Mouse (Mus musculus): Measurements from ENCODE around the gene Kctd7. TPM values are rescaled to one million over a fixed set of nuclear protein-coding genes. Genes with fewer than 3 reads are reported as not detected.

Gene Kctd7
- total and polyA plus RNA-seq, 3 experiments, result 6.9 to 10.3 (median 10.3) TPM

DNA sequence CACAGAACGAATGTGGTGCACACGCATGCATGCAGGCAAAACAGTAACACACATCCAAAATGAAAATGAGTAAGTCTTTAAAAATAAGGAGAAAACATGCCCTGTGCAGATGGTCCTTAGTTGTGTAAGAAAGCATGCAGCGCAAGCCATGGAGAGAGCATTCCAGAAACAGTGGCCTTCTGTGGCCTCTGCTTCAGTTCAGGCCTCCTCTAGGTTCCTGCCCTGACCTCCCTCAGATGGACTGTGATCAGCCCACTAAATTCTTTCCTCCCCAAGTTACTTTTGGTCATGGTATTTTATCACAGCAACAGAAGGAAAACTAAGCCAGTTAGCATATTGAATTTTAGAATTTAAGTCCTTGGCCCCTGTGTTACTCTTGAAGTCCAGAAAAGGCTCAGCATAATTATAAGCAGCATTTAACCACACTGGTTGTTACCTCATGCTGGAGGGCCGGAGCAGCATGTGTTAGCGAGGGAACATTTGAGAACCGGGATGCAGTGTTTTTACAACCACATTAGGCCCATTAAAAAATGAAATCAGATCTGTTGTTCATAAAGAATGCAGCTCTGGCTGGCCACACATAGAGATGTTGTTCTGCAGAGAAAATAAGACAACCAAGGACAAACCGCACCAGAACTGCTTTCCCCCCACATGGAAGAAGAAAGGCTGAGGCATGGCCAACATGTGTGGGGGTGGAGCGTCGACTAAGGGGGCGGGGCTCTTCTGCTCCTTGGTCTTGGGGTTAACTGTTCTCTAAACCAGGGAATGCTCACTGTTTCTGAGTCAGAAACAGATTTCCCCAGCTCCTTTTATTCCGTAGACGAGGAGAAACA, 33.8 kb upstream of the Kctd7 start:
- no peaks in the 10 kb centered on the region for H3K9me3 ChIP-seq (replicated peaks)
- H3K4me3 ChIP-seq (ENCODE audit: low read depth, low read length), result no peak overlapping the region
- H3K27me3 ChIP-seq (ENCODE audit: insufficient read depth, low read length), result peaks cover 10% of the 10 kb centered on the region
- H3K4me1 ChIP-seq (ENCODE audit: insufficient read depth, low read depth, low read length), result no peaks in the 10 kb centered on the region
- no peak for DNase-seq (ENCODE audit: low spot score)
- TF ChIP-seq GATA1 (IDR thresholded peaks at IDR 0.05; ENCODE audit: borderline replicate concordance, low read length), result no peak
- H3K36me3 ChIP-seq (replicated peaks), result no peaks in the 10 kb centered on the region
- no peak for ATAC-seq (ENCODE audit: extremely low read depth, insufficient number of reproducible peaks, low FRiP score, poor library complexity, severe bottlenecking)

DNA sequence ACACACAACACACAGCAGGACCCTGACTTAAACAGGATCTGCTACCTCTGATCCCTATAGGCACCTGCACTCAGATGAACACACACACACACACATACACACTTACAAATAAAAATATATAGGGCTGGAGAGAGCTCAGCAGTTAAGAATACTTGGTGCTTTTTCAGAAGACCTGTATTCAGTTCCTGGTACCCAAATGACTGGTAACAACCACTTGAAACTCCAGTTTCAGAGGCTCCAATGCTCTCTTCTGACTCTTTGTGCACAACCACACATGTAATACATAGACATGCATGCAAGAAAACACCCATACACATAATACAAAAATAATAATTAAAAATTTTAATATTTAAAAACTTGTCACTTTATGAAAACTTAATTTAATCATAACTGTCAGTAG, 32.0 kb upstream of the Kctd7 start:
- Histone ChIP-seq H3K36me3 (replicated peaks) (no peaks in the 10 kb centered on the region), H3K4me1 (ENCODE audit: insufficient read depth, low read depth, low read length) (no peaks in the 10 kb centered on the region), H3K27me3 (ENCODE audit: insufficient read depth, low read length) (peaks cover 10% of the 10 kb centered on the region), H3K4me3 (ENCODE audit: low read depth, low read length) (no peak overlapping the region), H3K9me3 (replicated peaks) (no peaks in the 10 kb centered on the region)
- DNase-seq (ENCODE audit: low spot score) (no peak), ATAC-seq (ENCODE audit: extremely low read depth, insufficient number of reproducible peaks, low FRiP score, poor library complexity, severe bottlenecking) (no peak)
- TF ChIP-seq GATA1 (IDR thresholded peaks at IDR 0.05; ENCODE audit: borderline replicate concordance, low read length), result no peak
- no peak for TF ChIP-seq CTCF (IDR thresholded peaks at IDR 0.05; ENCODE audit: low read depth, low read length)
- TF ChIP-seq POLR2AphosphoS5 (IDR thresholded peaks at IDR 0.05; ENCODE audit: insufficient replicate concordance, low read depth, low read length), result no peak
- no peak for TF ChIP-seq TAL1 (conservative IDR thresholded peaks at IDR 0.05; ENCODE audit: low read depth, low read length)
- TF ChIP-seq GATA2 (IDR thresholded peaks at IDR 0.05; ENCODE audit: borderline replicate concordance, low read depth, low read length), result no peak

DNA sequence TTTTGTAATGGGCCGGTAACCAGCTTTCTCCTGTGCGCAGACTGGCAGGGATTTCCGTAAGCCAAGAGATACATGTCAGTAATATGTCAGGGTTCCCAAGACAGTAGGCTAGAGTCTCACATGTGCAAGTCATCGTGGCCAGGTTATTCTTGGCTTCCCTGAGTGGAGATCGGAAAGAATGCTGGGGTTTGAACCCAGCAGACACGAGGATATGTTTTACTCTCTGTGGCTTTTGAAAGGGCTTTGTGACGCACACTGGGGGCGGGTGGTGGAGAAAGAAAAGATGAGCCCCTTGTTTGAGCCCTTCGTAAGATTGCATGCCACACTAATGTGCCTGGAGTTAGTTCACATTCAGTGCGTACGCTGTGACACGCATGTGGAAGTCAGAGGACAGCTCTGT, 28.5 kb upstream of the Kctd7 start:
- Histone ChIP-seq H3K4me3 (ENCODE audit: low read depth, low read length) (no peak overlapping the region), H3K27me3 (ENCODE audit: insufficient read depth, low read length) (peaks cover 11% of the 10 kb centered on the region), H3K36me3 (replicated peaks) (no peaks in the 10 kb centered on the region), H3K4me1 (ENCODE audit: insufficient read depth, low read depth, low read length) (no peaks in the 10 kb centered on the region), H3K9me3 (replicated peaks) (no peaks in the 10 kb centered on the region)
- no peak for ATAC-seq (ENCODE audit: extremely low read depth, insufficient number of reproducible peaks, low FRiP score, poor library complexity, severe bottlenecking)
- no peak for TF ChIP-seq POLR2AphosphoS5 (IDR thresholded peaks at IDR 0.05; ENCODE audit: insufficient replicate concordance, low read depth, low read length)
- TF ChIP-seq GATA2 (IDR thresholded peaks at IDR 0.05; ENCODE audit: borderline replicate concordance, low read depth, low read length), result no peak
- TF ChIP-seq TAL1 (conservative IDR thresholded peaks at IDR 0.05; ENCODE audit: low read depth, low read length), result no peak
- TF ChIP-seq GATA1 (IDR thresholded peaks at IDR 0.05; ENCODE audit: borderline replicate concordance, low read length), result no peak
- no peak for TF ChIP-seq CTCF (IDR thresholded peaks at IDR 0.05; ENCODE audit: low read depth, low read length)
- DNase-seq (ENCODE audit: low spot score), result no peak

DNA sequence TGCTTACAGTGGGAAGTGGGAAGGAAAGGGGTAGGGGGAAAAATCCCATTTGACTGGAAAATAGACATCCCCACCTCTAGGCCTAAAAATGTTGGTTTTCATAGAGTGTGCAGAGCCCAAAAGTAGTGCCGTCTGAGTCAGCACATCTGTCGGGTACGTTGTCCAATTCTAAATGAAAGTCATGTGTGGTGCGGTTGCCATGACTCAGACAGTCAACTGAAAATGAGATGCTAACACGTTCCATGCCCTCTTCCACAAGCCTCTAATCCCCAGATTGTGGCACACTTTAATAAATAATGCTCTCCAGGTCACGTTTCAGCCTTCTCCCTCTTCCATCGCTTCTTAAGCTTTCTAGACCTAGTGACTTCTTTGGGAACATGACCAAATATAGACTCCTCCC, 27.8 kb upstream of the Kctd7 start:
- Histone ChIP-seq H3K36me3 (replicated peaks) (no peaks in the 10 kb centered on the region), H3K9me3 (replicated peaks) (no peaks in the 10 kb centered on the region), H3K27me3 (ENCODE audit: insufficient read depth, low read length) (peaks cover 17% of the 10 kb centered on the region), H3K4me3 (ENCODE audit: low read depth, low read length) (no peak overlapping the region), H3K4me1 (ENCODE audit: insufficient read depth, low read depth, low read length) (no peaks in the 10 kb centered on the region)
- DNase-seq (ENCODE audit: low spot score) (no peak), ATAC-seq (ENCODE audit: extremely low read depth, insufficient number of reproducible peaks, low FRiP score, poor library complexity, severe bottlenecking) (no peak)
- no peak for TF ChIP-seq TAL1 (conservative IDR thresholded peaks at IDR 0.05; ENCODE audit: low read depth, low read length)
- no peak for TF ChIP-seq POLR2AphosphoS5 (IDR thresholded peaks at IDR 0.05; ENCODE audit: insufficient replicate concordance, low read depth, low read length)
- TF ChIP-seq CTCF (IDR thresholded peaks at IDR 0.05; ENCODE audit: low read depth, low read length), result no peak
- TF ChIP-seq GATA1 (IDR thresholded peaks at IDR 0.05; ENCODE audit: borderline replicate concordance, low read length), result no peak
- TF ChIP-seq GATA2 (IDR thresholded peaks at IDR 0.05; ENCODE audit: borderline replicate concordance, low read depth, low read length), result no peak

DNA sequence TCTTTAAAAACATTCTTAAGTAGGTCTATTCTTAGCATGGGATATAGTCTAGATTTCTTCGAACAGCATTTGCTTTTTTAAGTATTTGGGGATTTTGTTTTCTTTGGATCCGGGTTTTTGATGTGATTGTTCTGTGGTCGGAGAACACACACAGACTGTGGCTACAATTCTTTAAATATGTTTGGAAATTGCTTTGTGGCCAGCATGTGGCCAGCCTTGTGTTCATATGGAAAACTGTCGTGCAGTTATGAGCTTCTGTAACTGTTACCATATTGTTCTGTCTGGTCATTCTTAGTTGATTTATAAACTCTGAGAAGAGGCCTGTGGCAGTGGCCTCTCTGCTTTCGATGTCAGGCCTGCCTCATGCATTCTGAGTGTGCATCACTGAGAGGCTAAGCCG, 26.7 kb upstream of the Kctd7 start:
- Histone ChIP-seq H3K36me3 (replicated peaks) (no peaks in the 10 kb centered on the region), H3K4me3 (ENCODE audit: low read depth, low read length) (no peak overlapping the region), H3K4me1 (ENCODE audit: insufficient read depth, low read depth, low read length) (no peaks in the 10 kb centered on the region), H3K9me3 (replicated peaks) (no peaks in the 10 kb centered on the region), H3K27me3 (ENCODE audit: insufficient read depth, low read length) (peaks cover 17% of the 10 kb centered on the region)
- DNase-seq (ENCODE audit: low spot score), result no peak
- no peak for TF ChIP-seq GATA1 (IDR thresholded peaks at IDR 0.05; ENCODE audit: borderline replicate concordance, low read length)
- no peak for TF ChIP-seq GATA2 (IDR thresholded peaks at IDR 0.05; ENCODE audit: borderline replicate concordance, low read depth, low read length)
- no peak for TF ChIP-seq TAL1 (conservative IDR thresholded peaks at IDR 0.05; ENCODE audit: low read depth, low read length)
- no peak for TF ChIP-seq POLR2AphosphoS5 (IDR thresholded peaks at IDR 0.05; ENCODE audit: insufficient replicate concordance, low read depth, low read length)
- TF ChIP-seq CTCF (IDR thresholded peaks at IDR 0.05; ENCODE audit: low read depth, low read length), result no peak
- ATAC-seq (ENCODE audit: extremely low read depth, insufficient number of reproducible peaks, low FRiP score, poor library complexity, severe bottlenecking), result no peak

DNA sequence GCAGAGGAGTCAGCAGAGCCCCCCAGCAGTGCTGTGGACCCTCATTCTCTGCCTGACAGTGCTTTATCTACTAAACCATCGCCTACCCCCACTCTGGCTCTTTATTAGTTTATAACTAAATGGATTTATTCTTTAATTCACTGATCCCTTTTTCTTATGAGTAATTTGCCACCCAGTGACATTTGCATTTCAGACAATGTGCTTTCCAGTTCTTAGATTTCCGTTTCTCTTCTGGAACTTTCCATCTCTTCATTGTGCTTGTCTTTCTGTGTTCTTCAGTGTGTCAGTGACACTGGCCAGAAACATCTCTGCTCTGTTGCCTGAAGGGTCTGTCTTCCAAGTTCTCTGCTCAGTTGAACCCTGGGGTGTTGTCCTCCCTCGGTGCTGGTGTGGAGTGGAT, 25.4 kb upstream of the Kctd7 start:
- ATAC-seq (ENCODE audit: extremely low read depth, insufficient number of reproducible peaks, low FRiP score, poor library complexity, severe bottlenecking) (no peak), DNase-seq (ENCODE audit: low spot score) (no peak)
- Histone ChIP-seq H3K4me3 (ENCODE audit: low read depth, low read length) (no peak overlapping the region), H3K27me3 (ENCODE audit: insufficient read depth, low read length) (peaks cover 26% of the 10 kb centered on the region), H3K9me3 (replicated peaks) (no peaks in the 10 kb centered on the region), H3K4me1 (ENCODE audit: insufficient read depth, low read depth, low read length) (no peaks in the 10 kb centered on the region), H3K36me3 (replicated peaks) (no peaks in the 10 kb centered on the region)
- no peak for TF ChIP-seq GATA1 (IDR thresholded peaks at IDR 0.05; ENCODE audit: borderline replicate concordance, low read length)
- TF ChIP-seq TAL1 (conservative IDR thresholded peaks at IDR 0.05; ENCODE audit: low read depth, low read length), result no peak
- no peak for TF ChIP-seq POLR2AphosphoS5 (IDR thresholded peaks at IDR 0.05; ENCODE audit: insufficient replicate concordance, low read depth, low read length)
- no peak for TF ChIP-seq CTCF (IDR thresholded peaks at IDR 0.05; ENCODE audit: low read depth, low read length)
- no peak for TF ChIP-seq GATA2 (IDR thresholded peaks at IDR 0.05; ENCODE audit: borderline replicate concordance, low read depth, low read length)

Data from G1E (cell line).